Mouse (Mus musculus) ZHBTc4 (cell line): ENCODE measurements at regions not wholly inside any gene's neighbourhood (a gene's known extent, or its start where the extent isn't known, plus 50 kb on each side); places are given as distances from the start of the nearest gene placed in this dataset.

Experiments used
- DNase-seq: peaks from one replicate; pipeline ENCODE4 v3.0.0-alpha.2; 2011; ENCODE audit warnings: low read depth, low spot score

GRCm38 (mm10) chr13:42507535-42507934 lies 172.9 kb upstream of the Phactr1 start:
- no peak for DNase-seq

GRCm38 (mm10) chr13:42518686-42519085 lies 161.7 kb upstream of the Phactr1 start:
- DNase-seq: no peak

- no peak for DNase-seq
These were observed 157.9 kb upstream of the Phactr1 start for GRCm38 (mm10) chr13:42522553-42522952.

DNA sequence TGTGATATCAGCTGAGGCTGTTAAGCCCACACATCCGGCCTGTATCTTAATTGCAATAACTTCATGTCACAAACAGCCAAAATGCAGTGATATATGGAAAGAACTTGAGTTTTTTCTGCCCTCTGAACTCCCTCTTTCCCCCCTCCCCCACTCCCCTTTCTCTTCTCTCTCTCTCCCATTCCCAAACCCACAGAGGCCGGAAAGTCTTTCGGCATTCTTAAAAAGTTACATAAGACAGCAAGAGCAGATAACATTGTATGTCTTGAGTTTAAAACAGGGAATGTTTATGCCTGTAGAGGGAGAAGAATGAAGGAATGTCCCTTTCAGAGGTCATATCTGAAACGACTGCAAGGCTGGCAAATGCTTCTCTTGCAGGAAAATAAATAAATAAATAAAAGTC lies 154.3 kb upstream of the Phactr1 start:
- DNase-seq: no peak

DNA sequence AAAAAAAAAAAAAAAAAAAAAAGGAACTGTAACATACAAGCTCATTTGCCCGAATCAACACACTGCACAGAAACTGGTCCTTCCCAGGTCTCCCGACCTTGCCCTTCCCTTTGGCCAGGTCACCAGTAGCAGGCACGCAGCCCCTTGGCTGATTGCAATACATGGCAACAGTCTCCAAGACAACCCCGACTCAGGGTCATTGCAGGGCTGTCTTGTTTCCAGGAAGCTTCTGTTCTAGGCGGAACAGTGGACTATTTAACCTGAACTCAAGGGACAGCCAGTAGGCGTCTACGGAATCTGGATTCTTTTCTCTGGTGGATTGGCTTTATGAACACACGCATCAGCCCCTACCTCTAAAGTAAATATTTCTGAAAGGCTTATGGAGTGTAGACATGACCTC lies 153.5 kb upstream of the Phactr1 start:
- peak; percentile 55 for DNase-seq

GRCm38 (mm10) chr13:42528169-42528568 lies 152.3 kb upstream of the Phactr1 start:
- DNase-seq: no peak

DNA sequence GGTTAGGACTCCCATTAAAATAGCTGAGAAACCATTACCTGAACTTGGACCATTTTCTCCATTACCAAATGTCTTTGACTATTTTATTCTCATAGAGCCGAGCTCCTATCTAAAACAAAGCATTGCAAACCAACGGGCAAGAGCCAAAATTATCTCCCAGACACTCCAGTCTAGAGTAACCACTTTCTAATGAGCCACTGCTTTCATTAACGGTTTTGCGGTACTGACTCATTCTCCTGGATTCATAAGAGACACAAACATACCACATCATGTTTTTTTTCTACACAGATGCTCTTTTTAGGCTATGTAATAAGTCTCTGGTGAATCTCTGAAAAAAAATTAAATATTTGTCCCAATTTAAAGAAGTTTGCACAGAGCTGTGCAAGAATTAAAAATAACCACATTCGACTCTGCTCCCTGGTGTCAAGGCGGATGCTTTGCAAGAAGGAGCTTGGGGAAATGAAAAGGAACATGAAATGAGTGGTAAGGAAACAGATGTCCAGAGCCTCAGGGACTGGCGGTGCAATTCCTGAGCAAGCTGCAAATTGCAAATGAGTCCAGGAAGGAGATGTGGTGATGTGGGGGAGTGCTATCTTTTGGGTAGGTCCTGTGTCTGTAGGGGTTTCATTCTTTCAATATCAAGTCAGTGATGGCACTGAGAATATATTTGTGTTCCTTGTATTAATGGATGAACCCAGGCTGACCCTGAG lies 143.8 kb upstream of the Phactr1 start:
- DNase-seq: peak; percentile 2

DNA sequence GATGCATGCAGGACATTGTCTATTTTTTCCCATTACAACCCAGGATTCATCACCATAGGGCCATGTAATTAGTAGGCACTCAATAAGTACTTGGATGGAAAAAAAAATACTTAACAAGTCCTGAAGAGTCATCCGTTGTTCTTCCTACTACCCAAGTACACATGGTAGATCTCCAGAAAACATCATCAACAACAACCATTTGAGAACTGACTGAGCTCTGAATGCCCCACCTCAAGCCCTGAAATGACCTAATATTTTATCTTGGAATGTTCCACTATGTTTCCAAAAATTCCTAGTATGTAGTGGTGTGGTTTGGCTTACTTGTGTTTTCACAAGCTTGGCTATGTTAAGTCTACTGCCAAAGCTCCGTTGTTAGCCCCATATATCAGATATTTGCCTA lies 142.4 kb upstream of the Phactr1 start:
- DNase-seq: no peak

DNA sequence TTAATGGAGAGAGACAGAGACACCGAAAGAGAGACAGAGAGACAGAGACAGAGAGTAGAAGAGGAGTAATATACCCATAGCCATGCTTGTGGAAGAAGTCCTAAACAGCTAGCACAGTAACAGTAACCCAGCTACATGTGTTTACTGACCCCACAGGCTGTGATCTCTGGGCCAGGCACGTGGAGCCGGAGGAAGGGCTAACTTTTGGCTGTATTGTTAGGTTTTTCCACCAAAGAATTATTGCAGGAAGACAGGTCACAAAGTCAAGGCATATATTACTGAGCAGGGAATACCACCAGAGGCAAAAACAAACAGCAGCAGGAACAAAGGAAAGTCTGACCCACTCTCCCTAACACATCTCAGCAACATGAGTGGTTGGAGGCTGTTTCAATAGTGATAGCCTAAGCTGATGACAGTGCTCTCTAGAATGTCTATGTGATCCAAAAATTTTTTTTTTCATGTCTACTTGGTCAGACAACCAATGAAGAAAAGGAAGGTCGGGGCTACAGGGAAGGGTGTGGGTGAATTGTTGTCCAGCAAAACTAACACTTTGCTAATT lies 135.8 kb upstream of the Phactr1 start:
- DNase-seq: no peak

DNA sequence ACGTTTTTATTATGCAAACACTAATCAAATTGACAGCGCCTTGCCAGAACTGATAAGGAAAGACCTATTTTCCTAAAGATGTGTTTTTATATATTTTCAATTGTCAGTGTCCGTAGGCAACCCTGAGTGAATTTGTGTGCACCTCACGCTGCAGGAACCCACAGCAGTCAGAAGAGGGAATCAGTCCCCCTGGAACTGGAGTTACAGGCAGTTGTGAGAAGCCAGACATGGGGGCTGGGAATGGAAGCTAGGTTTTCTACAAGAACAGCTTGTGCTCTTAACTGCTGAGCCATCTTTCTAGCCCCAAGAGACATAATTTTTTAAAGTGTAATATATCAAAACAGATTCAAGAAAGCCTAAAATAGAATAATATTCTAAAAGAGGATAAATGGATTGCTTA lies 134.0 kb upstream of the Phactr1 start:
- DNase-seq: no peak

GRCm38 (mm10) chr13:42546851-42547250 lies 133.6 kb upstream of the Phactr1 start:
- DNase-seq: no peak

DNA sequence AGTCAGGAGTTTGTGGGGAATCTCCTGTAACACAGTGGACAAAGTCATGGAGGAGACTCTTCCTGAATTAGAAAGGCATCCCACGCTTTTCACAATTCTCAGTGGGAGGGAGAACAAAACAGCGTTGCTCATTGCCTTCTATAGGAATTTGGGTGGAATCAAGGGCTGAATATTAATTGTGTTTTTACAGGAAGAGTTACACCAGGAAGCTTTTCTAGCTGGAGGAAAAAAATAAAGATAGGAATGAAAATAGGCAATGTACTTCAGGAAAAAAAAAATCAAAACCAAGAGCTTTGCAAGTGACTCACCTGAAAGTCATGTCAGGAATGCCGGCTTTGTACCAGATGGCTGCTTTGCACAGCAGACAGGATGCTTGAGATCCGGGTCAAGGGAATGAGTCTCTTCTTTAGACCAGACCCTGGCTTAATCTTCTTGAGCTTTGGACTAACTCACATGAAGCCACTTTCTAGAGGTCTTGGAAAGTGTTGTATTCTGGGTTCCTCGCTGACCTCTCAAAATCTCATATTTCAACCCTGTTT lies 131.3 kb upstream of the Phactr1 start:
- DNase-seq: peak; percentile 15

DNA sequence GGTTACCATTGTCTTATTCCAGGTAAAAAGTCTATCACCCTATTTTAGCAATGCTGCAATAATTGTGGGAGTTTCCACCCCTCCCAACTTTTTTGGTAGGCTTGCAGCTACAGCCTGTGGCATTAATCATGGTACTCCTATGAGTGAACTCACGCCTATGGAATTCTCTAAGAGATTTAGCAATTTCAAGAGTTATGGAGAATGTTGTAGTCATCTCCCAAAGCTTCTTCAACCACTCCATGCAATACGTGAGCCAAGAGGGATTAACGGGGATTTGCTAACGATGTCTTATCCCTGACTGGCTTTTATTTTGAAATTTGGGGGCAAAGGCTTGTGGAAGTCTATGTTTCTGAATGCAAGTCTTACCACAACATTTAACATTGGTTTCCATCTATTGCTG lies 125.5 kb upstream of the Phactr1 start:
- DNase-seq: no peak

- DNase-seq: no peak
These were observed 121.9 kb upstream of the Phactr1 start for GRCm38 (mm10) chr13:42558526-42558925.

DNA sequence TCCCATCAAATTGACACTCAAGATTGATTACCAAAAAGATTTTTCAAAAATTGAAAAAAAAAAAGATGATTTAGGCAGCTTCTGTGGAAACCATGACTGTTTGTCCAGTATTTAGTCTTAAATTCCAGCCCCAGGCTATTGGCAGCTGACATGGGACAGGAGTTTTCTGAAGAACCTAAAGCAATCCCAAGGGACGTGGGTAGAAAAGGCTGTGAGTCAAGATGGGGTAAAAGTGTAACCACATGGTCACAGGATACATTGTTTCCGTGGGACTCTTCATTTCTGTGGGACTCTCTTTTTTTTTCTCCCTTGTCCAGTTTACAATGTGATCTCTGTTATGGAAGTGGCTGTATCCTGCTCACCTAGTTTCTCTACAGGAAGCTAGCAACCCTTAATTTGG lies 119.0 kb upstream of the Phactr1 start:
- no peak for DNase-seq

GRCm38 (mm10) chr13:42565291-42566058 lies 114.9 kb upstream of the Phactr1 start:
- DNase-seq: no peak

DNA sequence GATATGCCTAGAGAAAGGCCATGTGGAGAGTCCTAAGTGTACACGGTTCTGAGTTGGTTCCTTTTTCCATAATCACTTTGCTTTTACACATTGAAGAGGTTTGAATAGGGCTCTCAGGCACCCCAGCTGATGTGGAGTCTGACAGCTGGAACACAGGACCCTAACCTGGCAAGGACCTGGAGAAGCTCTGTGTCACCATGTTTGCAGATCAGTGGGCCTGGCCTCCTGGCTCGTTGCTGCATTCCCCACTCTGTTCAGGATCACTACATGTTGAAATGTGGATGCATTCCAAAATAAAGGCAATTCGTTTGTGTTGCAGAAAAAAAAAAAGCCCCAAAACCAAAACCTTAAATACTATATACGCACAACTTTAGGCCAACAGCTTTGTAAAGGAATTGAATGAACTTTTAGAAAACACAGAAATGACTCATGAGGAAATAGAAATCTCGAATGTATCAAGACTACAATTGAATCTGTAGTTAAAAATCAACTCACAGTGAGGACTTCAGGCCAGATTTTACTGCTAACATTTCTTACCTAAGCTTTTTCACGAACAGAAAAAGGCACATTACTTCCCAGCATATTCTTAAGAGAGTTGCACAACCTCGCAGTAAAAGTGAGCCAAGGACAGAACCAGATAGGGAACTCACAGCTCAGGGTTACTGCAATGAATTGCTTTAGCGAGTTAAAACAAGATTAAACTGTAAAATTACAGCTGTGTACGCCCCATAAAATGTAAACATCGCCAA lies 109.6 kb upstream of the Phactr1 start:
- DNase-seq: no peak

DNA sequence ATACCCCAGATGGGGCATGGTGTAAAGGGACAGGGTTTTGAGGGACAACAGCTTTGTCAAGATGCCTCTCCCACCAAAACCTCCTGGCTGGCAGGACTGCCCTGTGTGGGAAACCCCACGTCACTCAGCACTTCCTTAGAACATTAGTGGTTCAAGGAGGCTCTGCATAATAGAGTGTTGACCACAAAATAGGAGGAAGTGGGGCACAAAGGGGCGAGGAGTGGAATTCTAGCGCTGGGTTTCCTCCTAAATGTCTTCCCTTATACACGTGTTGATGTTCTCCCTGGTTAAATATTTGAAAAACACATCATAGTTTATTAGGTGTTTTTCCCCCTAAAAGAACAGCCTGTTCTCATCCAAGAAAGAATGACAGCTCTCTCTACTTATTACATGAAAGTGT lies 106.2 kb upstream of the Phactr1 start:
- no peak for DNase-seq

- DNase-seq: peak; percentile 86
These were observed 104.5 kb upstream of the Phactr1 start for GRCm38 (mm10) chr13:42575725-42576426.

DNA sequence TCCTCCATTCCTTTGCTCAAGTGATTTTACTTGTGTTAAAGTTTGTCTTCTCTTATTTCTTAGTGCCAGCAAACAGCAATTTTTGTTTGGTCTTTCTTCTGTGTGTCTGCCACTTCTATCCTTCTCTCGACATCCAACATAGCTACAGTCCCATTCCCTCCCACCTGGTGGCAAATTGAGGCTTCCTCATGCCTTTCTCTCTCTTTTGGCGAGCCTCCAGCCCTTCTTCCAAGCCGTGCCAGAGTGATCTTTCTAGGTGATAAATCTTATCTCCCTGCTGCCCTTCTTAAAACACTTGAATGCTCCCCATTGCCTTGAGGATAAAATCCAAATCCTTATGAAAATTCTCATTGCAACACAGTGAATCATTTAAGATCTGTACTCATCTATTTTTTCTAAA lies 101.0 kb upstream of the Phactr1 start:
- DNase-seq: no peak

GRCm38 (mm10) chr13:42589136-42589535 lies 91.3 kb upstream of the Phactr1 start:
- DNase-seq: peak; percentile 41
